Mouse (Mus musculus) gastrocnemius, postnatal 25 days (tissue): ENCODE results near the gene Mup9. TPM values are rescaled to one million over a fixed set of nuclear protein-coding genes. Genes with fewer than 3 reads are reported as not detected.
"Not testable (repeated sequence)": the region's sequence is repeated elsewhere in the genome, so short reads cannot be mapped to it uniquely, and the experiment has no call there.

Source experiments
- DNase-seq: peaks from one replicate; pipeline ENCODE4 v3.0.0; 2022
- long read RNA-seq, 2 experiments: library from polyadenylated mRNA; stranded (forward); transcript quantifications; one replicate each; pipeline ENCODE4 v2.0.0; 2021
- total RNA-seq, 2 experiments: library from RNA; stranded (reverse); gene quantifications; 1 replicate in 1 of 2; 2 replicates in 1 of 2; pipeline ENCODE4 v1.2.3; 2021

Gene Mup9
- total RNA-seq: 1 to 10 TPM in 1 of 2 experiments, not detected in 1; 2.6 TPM
- long read RNA-seq, experiment 1: 0 reads
- long read RNA-seq, experiment 2: 0 reads

GRCm38 (mm10) chr4:60421852-60422251, at the start of gene Mup9:
Mup9 (minus strand) TSS chr4:60421952.
- DNase-seq: not testable (repeated sequence)

Other genes with a start within 250 kb of the Mup9 start
- not detected for gene Mup8, start 199.4 kb downstream of the Mup9 start, total RNA-seq
- not detected for gene Mup1, start 80.0 kb upstream of the Mup9 start, total RNA-seq
- gene Mup10, start 160.2 kb upstream of the Mup9 start, total RNA-seq: 1 to 10 TPM in 1 of 2 experiments, not detected in 1; 2.6 TPM
- 1 to 10 TPM in 1 of 2 experiments, not detected in 1; 4.6 TPM for gene Mup11, start 240.5 kb upstream of the Mup9 start, total RNA-seq